Mouse (Mus musculus): ENCODE measurements around the gene Hbq1a. TPM values are rescaled to one million over a fixed set of nuclear protein-coding genes. Genes with fewer than 3 reads are reported as not detected.

Hbq1a gene
- not detected for polyA plus RNA-seq (2017; shearing (Covaris generic))

GRCm38 (mm10) chr11:32299865-32300264 is at the start of gene Hbq1a:
TSS of gene Hbq1a (plus strand) at chr11:32300069.

GRCm38 (mm10) chr11:32267188-32267884 is 32.5 kb upstream of the Hbq1a start, which contains the start of gene Nprl3:
TSS of gene Nprl3 (minus strand) at chr11:32267707.

GRCm38 (mm10) chr11:32276347-32276746 is 23.5 kb upstream of the Hbq1a start, which contains the start of gene Hba-x:
TSS of gene Hba-x (plus strand) at chr11:32276400.

GRCm38 (mm10) chr11:32283091-32283777 is 16.6 kb upstream of the Hbq1a start, which contains the start of gene Hba-a1:
TSS of gene Hba-a1 (plus strand) at chr11:32283511.

GRCm38 (mm10) chr11:32286695-32287492 is 13.0 kb upstream of the Hbq1a start, which contains the start of gene Hbq1b:
TSS of gene Hbq1b (plus strand) at chr11:32286965.

GRCm38 (mm10) chr11:32296203-32296602 is 3.7 kb upstream of the Hbq1a start, which contains the start of gene Hba-a2:
TSS of gene Hba-a2 (plus strand) at chr11:32296489.

GRCm38 (mm10) chr11:32347607-32348432 is 48.0 kb downstream of the Hbq1a start, which contains the start of gene Sh3pxd2b:
TSS of gene Sh3pxd2b (plus strand) at chr11:32347820.

Other genes starting within 250 kb of the Hbq1a start
- gene Il9r, start 99.8 kb upstream of the Hbq1a start, polyA plus RNA-seq (2017; shearing (Covaris generic)) = 20.5 TPM
- 46.3 TPM for gene Snrnp25, start 94.7 kb upstream of the Hbq1a start, polyA plus RNA-seq (2017; shearing (Covaris generic))
- gene Rhbdf1, start 77.8 kb upstream of the Hbq1a start, polyA plus RNA-seq (2017; shearing (Covaris generic)) = 1.2 TPM
- 40.8 TPM for gene Mpg, start 73.6 kb upstream of the Hbq1a start, polyA plus RNA-seq (2017; shearing (Covaris generic))
- gene Nprl3, start 32.4 kb upstream of the Hbq1a start, polyA plus RNA-seq (2017; shearing (Covaris generic)) = 78.9 TPM
- gene Hba-x, start 23.7 kb upstream of the Hbq1a start, polyA plus RNA-seq (2017; shearing (Covaris generic)) = not detected
- 377 TPM for gene Hba-a1, start 16.6 kb upstream of the Hbq1a start, polyA plus RNA-seq (2017; shearing (Covaris generic))
- not detected for gene Hbq1b, start 13.1 kb upstream of the Hbq1a start, polyA plus RNA-seq (2017; shearing (Covaris generic))
- 586 TPM for gene Hba-a2, start 3.6 kb upstream of the Hbq1a start, polyA plus RNA-seq (2017; shearing (Covaris generic))
- 0.12 TPM for gene Sh3pxd2b, start 47.8 kb downstream of the Hbq1a start, polyA plus RNA-seq (2017; shearing (Covaris generic))
- gene Ubtd2, start 155.3 kb downstream of the Hbq1a start, polyA plus RNA-seq (2017; shearing (Covaris generic)) = 5.0 TPM
- gene Efcab9, start 232.0 kb downstream of the Hbq1a start, polyA plus RNA-seq (2017; shearing (Covaris generic)) = 2.8 TPM
- gene Stk10, start 233.2 kb downstream of the Hbq1a start, polyA plus RNA-seq (2017; shearing (Covaris generic)) = 317 TPM

Data from inflammation-experienced regulatory T-cells, adult 16 weeks (primary cell).